Mouse (Mus musculus) right cerebral cortex, postnatal 4 days (tissue): ENCODE data around the gene Defb19.

Experiments
- DNase-seq: peaks from one replicate; pipeline ENCODE4 v3.0.0-alpha.2; 2022

Defb19 gene

DNA sequence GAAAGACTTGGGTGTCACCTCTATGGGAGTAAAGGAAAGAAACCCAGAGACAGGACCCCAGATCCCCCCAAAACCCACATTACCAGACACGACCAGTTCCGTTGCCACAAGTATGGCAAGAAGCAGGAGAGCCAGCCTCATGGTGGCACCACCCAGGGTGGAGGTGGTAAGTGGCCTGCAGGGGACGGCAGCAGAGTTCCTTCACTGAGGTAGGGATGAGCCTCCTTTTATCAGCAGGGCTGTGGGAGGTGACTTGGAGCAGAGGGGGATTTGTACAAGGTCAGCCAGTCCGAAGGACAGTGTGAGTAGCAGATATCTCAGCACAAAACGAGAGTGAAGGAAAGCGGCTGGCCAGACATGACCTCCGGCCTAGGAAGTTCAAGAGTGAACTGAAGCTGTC is at the start of gene Defb19:
TSS of gene Defb19 (minus strand) at position 206 of the 400 bp plus-strand sequence.
- DNase-seq: no peak

DNA sequence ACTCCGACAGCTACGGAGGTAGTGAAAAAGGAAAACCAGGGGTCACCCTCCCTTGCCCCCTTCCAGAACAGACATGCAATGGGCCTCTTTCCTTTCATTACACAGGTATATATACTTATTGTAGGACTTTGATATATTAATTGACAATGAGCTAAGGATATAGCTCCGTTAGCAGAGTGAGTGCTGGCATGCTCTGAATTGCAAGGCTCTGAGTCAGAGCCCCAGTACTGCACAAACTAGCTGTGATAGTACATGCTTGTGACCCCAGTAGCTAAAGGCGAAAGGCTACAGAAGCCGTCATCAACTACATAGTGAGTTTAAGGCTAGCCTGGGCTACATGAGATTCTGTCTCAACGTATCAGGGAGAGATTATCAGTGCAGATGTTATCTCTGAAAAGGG is 49.8 kb upstream of the Defb19 start:
- no peak for DNase-seq

DNA sequence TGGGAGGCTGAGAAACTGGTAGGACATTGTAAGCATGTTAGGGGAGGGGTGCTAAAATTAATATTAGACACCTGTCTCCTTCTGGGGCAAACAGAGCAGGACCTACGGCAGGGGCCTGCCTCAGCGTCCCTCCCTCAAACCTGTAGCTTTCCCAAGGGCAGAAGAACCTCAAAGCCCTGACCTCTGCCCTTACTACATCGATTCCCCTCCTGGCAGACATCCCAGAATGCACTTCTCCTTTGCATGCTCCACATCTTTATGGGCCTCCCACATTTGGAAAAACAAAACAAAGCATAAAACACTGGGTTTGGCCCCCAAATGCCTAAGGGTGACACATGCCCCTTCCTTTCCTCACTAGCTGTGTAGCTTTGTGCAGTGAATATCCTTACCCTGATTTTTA is 49.1 kb upstream of the Defb19 start:
- DNase-seq: no peak

DNA sequence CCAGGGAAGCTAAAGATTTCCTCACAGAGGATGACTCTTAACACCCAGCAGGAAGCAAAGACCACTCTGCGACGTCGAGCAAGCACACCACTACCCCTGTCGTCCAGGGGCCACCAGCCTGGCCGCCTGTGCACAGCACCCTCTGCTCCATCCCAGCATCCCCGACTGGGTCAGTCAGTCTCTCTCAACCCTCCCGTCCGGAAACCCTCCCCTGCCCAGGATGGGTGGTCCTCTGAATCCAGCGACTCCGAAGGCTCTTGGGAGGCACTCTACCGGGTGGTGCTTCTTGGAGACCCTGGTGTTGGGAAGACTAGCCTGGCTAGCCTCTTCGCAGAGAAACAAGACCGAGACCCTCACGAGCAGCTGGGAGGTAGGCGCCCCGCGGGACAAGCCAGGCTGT is 48.0 kb upstream of the Defb19 start:
- no peak for DNase-seq

DNA sequence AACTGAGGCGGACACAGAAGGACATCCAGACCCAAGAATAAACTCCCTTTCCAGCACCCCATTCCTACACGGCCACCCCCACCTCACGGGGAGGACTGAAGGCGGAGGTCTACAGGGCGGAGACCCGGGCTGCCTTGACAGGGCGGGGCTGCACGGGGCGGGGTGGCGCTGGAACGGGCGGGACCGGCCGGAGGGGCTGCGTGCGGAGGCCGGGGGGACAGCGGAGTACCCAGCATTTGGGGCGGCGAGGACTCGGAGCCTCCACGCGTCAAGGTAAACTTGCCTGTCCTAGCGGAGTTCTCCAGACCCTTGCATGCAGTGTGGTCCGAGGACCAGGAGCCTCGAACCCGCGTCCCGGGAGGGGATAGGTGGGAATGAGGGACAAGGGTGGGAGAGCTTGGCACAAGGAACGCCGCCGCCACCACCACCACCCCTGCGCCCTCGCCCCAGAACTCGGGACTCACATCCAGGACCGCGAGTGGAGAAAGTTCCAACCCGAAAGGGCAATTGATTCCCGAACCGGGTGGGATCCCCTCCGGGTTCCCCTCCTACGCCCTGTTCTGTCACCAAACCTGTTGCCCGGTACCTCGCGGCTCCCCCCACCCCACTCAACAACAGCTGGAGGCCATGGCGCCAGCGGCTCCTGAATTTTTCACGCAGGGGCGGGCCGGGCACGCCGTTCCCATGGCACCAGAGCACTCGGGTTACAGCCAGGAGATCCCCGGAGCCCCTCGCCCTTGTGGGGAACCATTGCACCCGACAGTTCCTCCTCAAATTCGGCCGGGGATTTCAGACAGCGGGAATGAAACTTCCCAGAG is 46.9 kb upstream of the Defb19 start, which contains the start of gene Rem1:
TSS of gene Rem1 (plus strand) at position 178 of the 818 bp plus-strand sequence.
- DNase-seq: no peak

DNA sequence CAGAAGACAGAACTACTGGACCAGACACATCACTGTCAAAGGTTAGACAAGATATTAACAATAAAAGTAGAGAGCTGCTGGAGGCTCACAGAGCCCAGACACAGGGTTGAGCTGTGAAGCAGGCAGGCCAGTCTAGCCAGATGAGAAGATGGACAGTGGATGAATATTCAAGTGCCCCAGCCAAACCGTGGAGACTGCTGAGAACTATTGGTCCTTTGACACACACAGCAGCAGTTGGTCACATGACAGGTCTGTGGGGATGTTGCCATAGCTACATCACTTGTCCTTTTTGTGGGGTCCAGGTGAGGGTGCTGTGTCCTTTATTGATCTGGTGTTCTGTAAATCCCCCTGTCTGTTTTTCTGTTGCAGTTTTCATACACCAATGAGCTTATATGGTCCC is 45.1 kb upstream of the Defb19 start:
- DNase-seq: no peak

DNA sequence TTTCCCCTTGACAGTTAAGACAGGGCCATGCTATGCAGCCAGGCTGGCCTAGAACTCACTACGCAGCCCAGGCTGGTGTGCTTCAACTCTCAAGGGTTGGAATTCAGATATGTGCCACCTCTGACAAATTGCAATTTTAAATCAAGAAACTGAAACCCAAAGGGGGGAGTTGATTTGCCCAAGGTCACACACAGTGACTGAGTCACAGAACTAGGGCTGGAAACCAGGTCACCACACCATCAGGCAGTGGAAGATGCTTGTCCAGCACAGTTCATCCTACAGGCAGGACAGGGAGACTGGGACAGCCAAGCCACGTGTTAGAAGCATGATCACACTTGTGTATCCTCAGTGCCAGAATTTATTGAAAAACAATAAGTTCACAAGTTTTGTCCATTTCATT is 44.5 kb upstream of the Defb19 start:
- no peak for DNase-seq

DNA sequence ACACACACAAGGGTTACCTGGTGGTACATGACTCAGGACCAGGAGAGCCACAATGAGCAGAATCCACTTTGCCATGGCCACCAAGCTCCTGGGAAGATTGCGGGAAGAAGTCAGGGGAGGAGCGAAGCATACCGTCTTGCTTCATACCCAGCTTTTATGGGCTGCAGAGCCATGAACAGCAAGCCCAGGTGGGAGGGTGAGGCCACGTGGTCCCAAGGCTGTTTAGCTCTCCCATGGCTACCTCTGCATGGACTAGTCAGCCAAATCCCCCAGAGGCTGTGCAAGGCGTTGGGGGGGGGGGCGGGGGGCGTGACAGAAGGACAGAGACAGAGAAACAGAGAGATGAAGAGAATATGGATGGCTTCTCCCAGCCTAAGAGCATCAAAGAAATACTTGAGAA is 42.8 kb upstream of the Defb19 start, which contains the start of gene Defb25:
TSS of gene Defb25 (minus strand) at position 101 of the 400 bp plus-strand sequence.
- DNase-seq: no peak

DNA sequence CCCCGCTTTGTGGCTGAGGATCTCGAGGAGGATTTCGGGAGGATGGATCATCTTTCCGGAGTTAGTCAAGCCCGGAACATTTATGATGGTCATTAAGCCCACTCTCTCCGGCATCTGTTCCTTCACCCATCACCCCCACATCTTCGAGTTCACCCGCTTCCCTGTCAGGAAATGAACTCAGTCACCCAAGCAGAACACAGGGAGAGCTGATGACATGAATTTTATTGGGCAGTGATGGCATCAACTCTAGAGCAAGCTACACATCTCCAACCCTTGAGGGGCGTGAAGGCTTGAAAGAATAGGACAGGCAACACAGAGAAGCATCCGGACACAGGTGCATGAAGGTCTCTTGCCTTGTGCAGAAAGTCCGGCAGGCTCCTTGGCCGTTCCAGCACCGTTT is 42.0 kb upstream of the Defb19 start:
- DNase-seq: no peak

DNA sequence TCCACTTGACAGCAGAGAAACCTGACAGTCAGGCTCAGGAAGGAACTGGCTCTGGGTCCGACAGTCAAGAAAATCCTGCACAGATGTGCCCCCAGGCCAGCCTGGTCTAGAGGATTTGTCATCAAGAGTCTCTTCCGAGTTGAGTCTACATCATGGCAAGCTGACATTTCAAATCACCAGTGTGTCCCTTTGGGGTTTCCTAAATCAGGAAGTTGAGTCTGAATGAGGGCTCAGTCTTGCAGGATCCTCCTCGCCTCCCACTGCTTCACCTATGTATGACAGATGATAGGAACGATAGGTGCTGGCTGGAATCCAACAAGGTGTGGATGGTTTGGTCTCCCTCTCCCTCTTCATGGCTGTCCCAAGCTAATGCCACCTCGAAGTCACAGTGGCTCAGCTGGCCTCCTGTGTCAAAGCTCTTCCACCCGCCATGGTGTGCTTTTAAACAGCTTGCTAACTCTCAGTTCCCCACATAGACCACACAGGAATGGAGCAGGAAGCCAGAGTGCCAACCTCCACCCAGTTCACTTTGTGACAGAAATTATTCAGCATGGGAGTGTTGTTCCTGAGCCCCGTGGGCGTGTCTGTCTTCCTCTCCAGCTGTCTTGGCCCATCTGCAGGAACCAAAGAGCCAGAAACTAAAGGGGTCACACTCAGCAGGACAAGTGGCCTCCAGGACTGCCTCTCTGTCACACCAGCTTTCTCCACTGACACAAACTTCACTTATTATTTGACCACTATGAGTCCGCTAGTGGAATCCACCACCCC is 40.4 kb upstream of the Defb19 start:
- no peak for DNase-seq

DNA sequence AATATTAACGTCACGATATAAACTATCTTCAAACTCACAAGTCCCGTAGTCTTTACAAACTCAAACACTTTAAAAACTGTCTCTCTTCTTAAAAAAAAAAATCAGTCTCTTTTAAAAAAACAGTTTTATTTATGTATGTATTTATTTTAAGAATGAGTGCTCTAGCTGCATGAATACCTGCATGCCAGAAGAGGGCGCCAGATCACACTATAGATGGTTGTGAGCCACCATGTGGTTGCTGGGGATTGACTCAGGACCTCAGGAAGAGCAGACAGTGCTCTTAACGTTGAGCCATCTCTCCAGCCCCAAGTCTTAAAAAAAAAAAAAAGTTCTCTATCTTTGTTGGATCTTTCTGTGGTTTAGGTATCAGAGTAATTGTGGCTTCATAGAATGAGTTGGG is 37.3 kb upstream of the Defb19 start:
- no peak for DNase-seq

DNA sequence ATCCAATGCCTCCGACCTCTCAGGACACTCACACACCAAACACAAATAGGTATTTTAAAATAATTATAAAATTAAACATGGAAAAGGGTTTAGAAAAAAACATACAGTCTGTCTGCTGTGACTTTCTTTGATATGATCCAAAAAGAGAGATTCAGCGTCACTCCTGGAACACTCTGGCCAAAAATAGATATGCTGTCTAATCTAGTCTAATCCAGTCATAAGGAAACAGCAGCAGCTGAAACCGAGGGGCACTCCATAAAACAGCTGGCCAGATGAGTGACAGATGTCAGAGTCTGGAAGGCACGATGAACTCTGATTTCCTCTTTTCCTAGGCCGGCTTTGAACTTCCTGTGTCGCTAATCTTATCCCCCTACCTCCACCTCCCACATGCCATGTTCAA is 36.4 kb upstream of the Defb19 start:
- no peak for DNase-seq

DNA sequence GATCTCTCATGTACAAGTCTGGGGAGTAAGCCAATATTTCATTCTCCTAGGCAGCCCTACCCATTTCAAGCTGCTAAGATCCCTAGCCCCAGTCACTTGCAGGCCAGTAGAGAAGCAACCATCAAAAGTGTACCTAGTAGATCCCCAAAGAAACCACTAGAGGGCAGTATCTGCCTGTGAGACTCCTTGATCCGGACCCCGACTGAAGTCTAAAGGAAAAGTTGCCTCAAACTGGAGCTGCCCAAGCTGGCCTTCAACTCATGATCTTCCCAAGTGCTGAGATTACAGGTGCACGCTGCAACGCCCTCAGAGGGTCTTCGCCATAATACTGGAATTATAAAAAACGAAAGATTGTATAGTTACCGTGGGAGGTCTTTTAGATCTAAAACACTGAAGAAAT is 35.5 kb upstream of the Defb19 start:
- DNase-seq: peak; percentile 21

DNA sequence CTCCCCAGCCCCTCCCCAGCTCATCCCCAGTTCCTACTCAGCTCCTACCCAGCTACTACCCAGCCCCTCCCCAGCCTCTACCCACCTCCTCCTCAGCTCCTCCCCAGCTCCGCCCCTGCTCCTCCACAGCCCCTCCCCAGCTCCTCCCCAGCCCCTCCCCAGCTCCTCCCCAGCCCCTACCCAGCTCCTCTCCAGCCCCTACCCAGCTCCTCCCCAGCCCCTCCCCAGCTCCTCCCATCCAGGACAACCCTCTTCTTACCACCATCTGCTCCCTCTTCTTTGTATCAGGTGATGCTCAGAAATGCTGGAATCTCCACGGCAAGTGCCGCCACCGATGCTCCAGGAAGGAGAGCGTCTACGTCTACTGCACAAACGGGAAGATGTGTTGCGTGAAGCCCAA is 32.1 kb upstream of the Defb19 start:
- no peak for DNase-seq

DNA sequence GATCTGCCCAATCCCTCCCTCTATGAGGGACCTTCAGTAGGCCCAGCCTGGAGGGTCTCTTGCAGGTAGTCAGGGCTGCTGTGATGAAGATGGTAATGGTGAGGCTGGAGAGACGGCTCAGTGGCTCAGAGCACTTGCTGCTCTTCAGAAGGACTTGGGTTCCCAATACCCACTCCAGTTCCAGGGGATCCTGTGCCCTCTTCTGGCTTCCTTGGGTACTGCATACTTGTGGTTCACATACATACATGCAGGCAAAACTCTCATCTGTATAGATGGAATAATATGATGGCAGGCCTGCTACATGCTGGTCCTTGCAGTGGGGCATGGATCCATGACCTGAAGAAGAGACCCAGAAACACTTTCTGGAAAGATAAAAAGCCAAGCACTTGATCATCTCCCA is 28.6 kb upstream of the Defb19 start:
- DNase-seq: no peak

DNA sequence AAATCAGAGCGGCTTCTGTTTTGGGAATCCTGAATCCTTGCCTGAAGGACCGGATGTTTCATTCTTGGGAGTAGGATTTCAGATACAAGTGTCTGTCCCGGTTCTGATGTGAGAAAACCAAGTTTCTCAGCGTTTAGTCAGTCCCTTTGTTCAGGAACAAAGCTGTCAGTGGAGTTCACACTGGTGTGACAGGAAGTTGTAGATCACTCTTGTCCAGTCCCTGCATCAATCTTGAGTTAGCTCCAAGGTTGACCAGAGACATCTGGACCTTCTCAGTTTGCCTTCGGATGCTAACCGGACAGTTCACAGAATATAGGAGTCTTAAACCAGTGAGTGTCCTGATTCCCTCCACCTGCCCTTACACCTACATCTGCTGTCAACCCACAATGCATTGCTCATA is 27.6 kb upstream of the Defb19 start:
- no peak for DNase-seq

DNA sequence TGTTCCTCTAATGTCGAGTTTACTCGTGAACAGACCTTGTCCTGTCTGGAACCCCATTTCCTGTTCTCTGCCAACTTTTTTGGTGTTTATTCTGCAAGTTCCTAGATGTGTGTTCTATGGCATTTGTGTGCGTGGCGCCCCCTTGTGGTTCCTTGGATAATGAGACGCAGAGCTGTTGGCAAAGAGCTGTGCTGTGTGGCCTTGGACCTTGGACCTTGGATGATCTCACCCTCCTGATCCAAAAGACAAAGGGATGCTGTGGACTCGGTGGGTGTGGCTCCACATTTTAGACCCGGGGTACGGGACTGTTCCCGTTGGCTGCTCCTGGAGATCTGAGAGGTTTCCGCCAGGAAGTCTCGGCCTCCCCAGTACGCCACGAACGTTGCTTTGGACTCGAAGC is 23.9 kb upstream of the Defb19 start, which contains the start of gene Defb36:
TSS of gene Defb36 (plus strand) at position 271 of the 400 bp plus-strand sequence.
- DNase-seq: peak; percentile 22

DNA sequence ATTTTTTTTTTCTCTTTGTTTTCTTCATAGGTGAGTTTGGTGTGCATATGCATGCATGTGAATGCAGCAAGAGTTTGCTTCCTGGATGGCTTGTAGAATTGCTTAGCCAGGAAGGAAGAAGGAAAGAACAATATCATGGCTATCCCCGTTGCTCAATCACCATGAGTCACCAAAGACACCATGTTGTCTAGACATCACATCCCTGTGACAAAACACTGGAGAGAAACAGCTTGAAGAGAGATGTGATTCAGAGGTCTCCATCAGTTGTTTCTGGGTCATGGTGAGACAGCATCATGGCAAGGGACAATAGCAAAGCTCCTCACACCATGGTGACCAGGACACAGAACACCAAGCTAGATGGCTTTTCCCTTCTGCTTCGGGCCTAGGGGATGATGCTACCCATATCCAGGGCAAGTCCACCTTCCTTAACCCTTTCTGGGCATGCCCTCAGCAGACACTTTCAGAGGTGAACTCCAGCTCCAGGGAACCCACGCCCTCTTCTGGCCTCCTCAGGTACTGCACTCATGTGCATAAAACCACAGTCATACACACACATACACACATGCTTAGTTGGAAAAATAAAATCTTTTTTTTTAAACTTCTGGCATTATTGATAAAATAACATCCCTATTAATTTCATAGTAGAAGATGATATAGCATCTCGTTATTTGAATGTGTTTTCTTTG is 21.3 kb upstream of the Defb19 start:
- no peak for DNase-seq

DNA sequence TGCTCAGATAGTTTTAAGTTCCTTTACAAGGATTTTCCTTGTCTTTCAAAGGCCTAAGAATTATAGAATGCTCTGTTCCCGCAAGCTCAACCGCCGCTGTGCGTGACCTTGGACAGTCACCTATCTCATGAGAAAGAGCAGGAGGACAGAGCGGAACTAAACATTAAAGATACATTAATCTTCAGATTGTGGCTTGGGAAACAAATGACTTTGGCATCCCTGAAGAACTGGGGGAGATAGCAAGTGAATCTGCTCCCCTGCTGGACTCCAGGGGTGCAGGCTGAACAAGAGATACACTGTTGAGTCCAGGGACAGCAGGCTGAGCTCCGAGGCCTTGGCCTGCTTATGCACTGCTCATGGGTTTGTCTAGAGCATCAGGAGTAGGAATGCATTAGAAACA is 20.0 kb upstream of the Defb19 start:
- no peak for DNase-seq

DNA sequence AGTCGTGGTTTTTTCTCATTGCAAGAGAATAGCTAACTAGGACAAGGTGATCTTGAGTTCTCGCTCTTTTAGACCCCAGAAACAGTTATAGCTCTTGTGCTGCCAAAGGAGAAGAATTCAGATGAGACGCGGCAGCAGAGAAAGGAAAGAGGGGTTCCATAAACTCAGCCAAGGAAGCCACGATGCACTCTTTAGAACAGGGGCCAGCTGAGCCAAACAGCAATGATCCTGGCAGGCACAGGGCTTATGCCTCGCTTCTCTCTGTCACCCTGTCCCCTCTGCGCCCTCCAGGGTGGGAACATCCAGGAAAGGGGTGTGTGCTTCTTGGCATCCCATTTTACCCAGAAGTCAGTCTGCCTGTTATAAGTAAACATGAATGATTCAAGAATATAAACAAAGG is 19.2 kb upstream of the Defb19 start, which contains the start of gene Defb45:
TSS of gene Defb45 (minus strand) at position 101 of the 400 bp plus-strand sequence.
- DNase-seq: no peak

DNA sequence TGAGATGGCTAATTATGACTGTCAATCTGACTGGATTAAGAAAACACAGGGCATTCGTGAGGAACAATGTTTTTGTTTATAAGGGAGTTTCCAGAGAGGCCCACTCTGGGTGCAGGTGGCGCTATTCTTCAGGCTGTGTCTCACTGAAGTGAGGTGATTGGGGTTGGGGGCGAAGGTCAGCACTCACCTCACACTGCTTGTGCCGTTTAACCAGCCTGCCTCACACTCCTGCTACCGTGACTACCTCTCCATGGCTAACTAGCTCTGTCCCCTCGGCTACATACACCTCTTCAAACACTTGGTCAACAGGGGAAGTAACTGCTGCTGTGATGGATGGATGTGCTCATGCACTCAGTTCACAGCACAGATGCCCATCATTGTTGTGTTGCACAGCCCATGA is 8.9 kb upstream of the Defb19 start:
- DNase-seq: no peak

DNA sequence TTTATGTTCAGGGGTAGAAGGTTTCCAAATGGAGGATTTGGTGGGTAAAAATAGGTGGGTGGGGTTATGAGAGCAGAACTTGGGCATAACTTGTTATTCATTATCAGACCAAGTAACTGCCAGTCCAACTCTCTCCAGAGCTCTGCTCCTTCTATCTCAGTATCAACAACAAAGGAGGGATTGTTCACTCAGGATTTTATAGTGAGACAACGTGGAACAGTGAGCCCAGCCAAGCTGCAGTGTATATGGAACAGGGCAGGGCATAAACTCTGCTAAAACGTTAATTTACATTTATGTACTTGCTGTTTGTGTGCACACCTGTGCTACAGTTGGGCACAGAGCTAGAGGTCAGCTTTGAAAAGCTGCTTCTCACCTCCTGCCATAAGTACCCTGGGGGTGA is 8.3 kb upstream of the Defb19 start:
- DNase-seq: no peak

DNA sequence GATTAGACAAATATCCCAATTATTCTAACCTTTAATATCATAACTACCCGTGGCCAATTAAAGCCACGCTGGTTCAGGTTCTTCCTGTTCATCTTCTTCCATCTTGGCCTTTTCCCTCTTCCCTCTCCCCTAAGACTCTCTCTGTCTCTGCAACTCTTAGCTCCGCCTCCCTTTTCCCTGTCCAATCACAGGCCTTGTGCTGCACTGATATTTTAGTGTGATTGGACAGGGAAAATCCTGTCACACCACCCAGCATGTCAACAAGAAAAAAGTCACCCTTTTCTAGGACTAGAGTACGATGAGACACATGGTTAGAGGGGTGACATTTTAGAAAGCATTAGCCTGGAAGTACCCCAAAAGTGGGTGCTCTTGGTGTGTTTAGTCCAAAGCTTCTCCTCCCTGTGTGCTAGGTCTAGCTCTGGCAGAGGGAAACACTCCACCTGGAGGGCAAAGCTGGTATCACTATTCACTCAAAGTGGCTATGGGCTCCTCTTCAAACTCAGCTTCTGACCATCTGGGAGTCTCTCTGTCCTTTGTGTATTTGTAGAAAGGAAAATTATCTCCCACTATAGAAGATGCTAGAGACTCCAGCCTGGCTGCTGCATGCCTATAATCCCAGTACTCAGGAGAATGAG is 6.9 kb upstream of the Defb19 start:
- no peak for DNase-seq
